Mouse (Mus musculus): ENCODE results near the gene Ccdc14. TPM values are rescaled to one million over a fixed set of nuclear protein-coding genes. Genes with fewer than 3 reads are reported as not detected.

Ccdc14 gene
- polyA plus RNA-seq, 1 experiment from 2014 or later = 10.9 TPM

- DNase-seq (ENCODE audit: low spot score) = no peak
- no peaks in the 10 kb centered on the region for H3K36me3 ChIP-seq
- WGBS = 92% methylated on average over 4 of the region's 4 CpGs
Observed at GRCm38 (mm10) chr16:34738656-34739233, 48.3 kb downstream of the Ccdc14 start.

GRCm38 (mm10) chr16:34742930-34743329, 52.5 kb downstream of the Ccdc14 start:
- 52% methylated on average over 2 of the region's 2 CpGs for WGBS

More at GRCm38 (mm10) chr16:34738656-34739233, 48.3 kb downstream of the Ccdc14 start:
- Histone ChIP-seq H3K27ac (no peak overlapping the region), H3K4me1 (no peaks in the 10 kb centered on the region), H3K4me3 (no peak overlapping the region), H3K9me3 (replicated peaks) (no peaks in the 10 kb centered on the region), H3K27me3 (ENCODE audit: low read depth, poor library complexity, severe bottlenecking) (peaks cover 10% of the 10 kb centered on the region)

GRCm38 (mm10) chr16:34745065-34745585, 54.7 kb downstream of the Ccdc14 start, which contains the start of gene Mylk:
Gene Mylk, plus strand, starts transcription at chr16:34745210.
- WGBS = under 1% methylated on average over 48 of the region's 48 CpGs
- H3K27ac ChIP-seq = peak within 1 kb of the TSS; percentile 85

More at GRCm38 (mm10) chr16:34742930-34743329, 52.5 kb downstream of the Ccdc14 start:
- Histone ChIP-seq H3K4me1 (peaks cover 17% of the 10 kb centered on the region), H3K4me3 (no peak overlapping the region), H3K9me3 (replicated peaks) (no peaks in the 10 kb centered on the region), H3K27me3 (ENCODE audit: low read depth, poor library complexity, severe bottlenecking) (peaks cover 33% of the 10 kb centered on the region), H3K27ac (no peak overlapping the region), H3K36me3 (no peaks in the 10 kb centered on the region)
- no peak for DNase-seq (ENCODE audit: low spot score)

GRCm38 (mm10) chr16:34748081-34748720, 57.8 kb downstream of the Ccdc14 start:
- Histone ChIP-seq H3K27me3 (ENCODE audit: low read depth, poor library complexity, severe bottlenecking) (peaks cover 29% of the 10 kb centered on the region), H3K4me1 (peaks cover 42% of the 10 kb centered on the region), H3K36me3 (no peaks in the 10 kb centered on the region), H3K4me3 (no peak overlapping the region), H3K9me3 (replicated peaks) (no peaks in the 10 kb centered on the region), H3K27ac (peak overlapping the region; percentile 57; the same call in 1 of the 2 replicates)
- WGBS = 24% methylated on average over 11 of the region's 11 CpGs
- peak; percentile 45 for DNase-seq (ENCODE audit: low spot score)

More at GRCm38 (mm10) chr16:34745065-34745585, 54.7 kb downstream of the Ccdc14 start, which contains the start of gene Mylk:
- Histone ChIP-seq H3K4me1 (peaks cover 39% of the 10 kb centered on the region), H3K36me3 (no peaks in the 10 kb centered on the region), H3K27me3 (ENCODE audit: low read depth, poor library complexity, severe bottlenecking) (peaks cover 33% of the 10 kb centered on the region), H3K9me3 (replicated peaks) (no peaks in the 10 kb centered on the region), H3K4me3 (peak within 1 kb of the TSS; percentile 61)
- DNase-seq (ENCODE audit: low spot score) = peak; percentile 92

- H3K27ac ChIP-seq = peak overlapping the region; percentile 62; the same call in 1 of the 2 replicates
Observed at GRCm38 (mm10) chr16:34749536-34749935, 59.1 kb downstream of the Ccdc14 start.

GRCm38 (mm10) chr16:34752026-34752425, 61.6 kb downstream of the Ccdc14 start:
- DNase-seq (ENCODE audit: low spot score) = no peak
- Histone ChIP-seq H3K27ac (no peak overlapping the region), H3K4me3 (no peak overlapping the region), H3K9me3 (replicated peaks) (no peaks in the 10 kb centered on the region), H3K27me3 (ENCODE audit: low read depth, poor library complexity, severe bottlenecking) (peaks cover 2% of the 10 kb centered on the region), H3K4me1 (peaks cover 31% of the 10 kb centered on the region), H3K36me3 (no peaks in the 10 kb centered on the region)
- WGBS = 91% methylated on average over 3 of the region's 3 CpGs

More at GRCm38 (mm10) chr16:34749536-34749935, 59.1 kb downstream of the Ccdc14 start:
- no peaks in the 10 kb centered on the region for H3K9me3 ChIP-seq (replicated peaks)
- H3K4me3 ChIP-seq = no peak overlapping the region
- peaks cover 42% of the 10 kb centered on the region for H3K4me1 ChIP-seq
- 78% methylated on average over 4 of the region's 4 CpGs for WGBS
- no peaks in the 10 kb centered on the region for H3K36me3 ChIP-seq
- H3K27me3 ChIP-seq (ENCODE audit: low read depth, poor library complexity, severe bottlenecking) = peaks cover 16% of the 10 kb centered on the region
- peak; percentile 53 for DNase-seq (ENCODE audit: low spot score)

GRCm38 (mm10) chr16:34752977-34753376, 62.6 kb downstream of the Ccdc14 start:
- Histone ChIP-seq H3K4me1 (peaks cover 33% of the 10 kb centered on the region), H3K9me3 (replicated peaks) (no peaks in the 10 kb centered on the region)

GRCm38 (mm10) chr16:34756991-34757390, 66.6 kb downstream of the Ccdc14 start:
- no peak for DNase-seq (ENCODE audit: low spot score)

More at GRCm38 (mm10) chr16:34752977-34753376, 62.6 kb downstream of the Ccdc14 start:
- Histone ChIP-seq H3K27ac (no peak overlapping the region), H3K4me3 (no peak overlapping the region), H3K36me3 (no peaks in the 10 kb centered on the region), H3K27me3 (ENCODE audit: low read depth, poor library complexity, severe bottlenecking) (no peaks in the 10 kb centered on the region)
- WGBS = 92% methylated on average over 3 of the region's 3 CpGs
- DNase-seq (ENCODE audit: low spot score) = no peak

GRCm38 (mm10) chr16:34758205-34758604, 67.8 kb downstream of the Ccdc14 start:
- DNase-seq (ENCODE audit: low spot score) = no peak
- no peaks in the 10 kb centered on the region for H3K9me3 ChIP-seq (replicated peaks)
- no peak overlapping the region for H3K27ac ChIP-seq
- no peaks in the 10 kb centered on the region for H3K27me3 ChIP-seq (ENCODE audit: low read depth, poor library complexity, severe bottlenecking)
- peaks cover 9% of the 10 kb centered on the region for H3K4me1 ChIP-seq
- H3K4me3 ChIP-seq = no peak overlapping the region
- 62% methylated on average over 5 of the region's 5 CpGs for WGBS
- H3K36me3 ChIP-seq = no peaks in the 10 kb centered on the region

More at GRCm38 (mm10) chr16:34756991-34757390, 66.6 kb downstream of the Ccdc14 start:
- no peaks in the 10 kb centered on the region for H3K27me3 ChIP-seq (ENCODE audit: low read depth, poor library complexity, severe bottlenecking)
- no peaks in the 10 kb centered on the region for H3K36me3 ChIP-seq
- H3K9me3 ChIP-seq (replicated peaks) = no peaks in the 10 kb centered on the region
- H3K27ac ChIP-seq = no peak overlapping the region
- 88% methylated on average over 7 of the region's 7 CpGs for WGBS
- H3K4me1 ChIP-seq = peaks cover 9% of the 10 kb centered on the region
- H3K4me3 ChIP-seq = no peak overlapping the region

- no peak overlapping the region for H3K4me3 ChIP-seq
- 85% methylated on average over 9 of the region's 9 CpGs for WGBS
- H3K4me1 ChIP-seq = no peaks in the 10 kb centered on the region
- H3K27me3 ChIP-seq (ENCODE audit: low read depth, poor library complexity, severe bottlenecking) = no peaks in the 10 kb centered on the region
- H3K9me3 ChIP-seq (replicated peaks) = no peaks in the 10 kb centered on the region
- H3K27ac ChIP-seq = no peak overlapping the region
- H3K36me3 ChIP-seq = no peaks in the 10 kb centered on the region
- DNase-seq (ENCODE audit: low spot score) = no peak
Observed at GRCm38 (mm10) chr16:34763959-34764591, 73.7 kb downstream of the Ccdc14 start.

- Histone ChIP-seq H3K4me1 (no peaks in the 10 kb centered on the region), H3K36me3 (no peaks in the 10 kb centered on the region), H3K4me3 (no peak overlapping the region), H3K27ac (no peak overlapping the region), H3K9me3 (replicated peaks) (no peaks in the 10 kb centered on the region), H3K27me3 (ENCODE audit: low read depth, poor library complexity, severe bottlenecking) (no peaks in the 10 kb centered on the region)
- DNase-seq (ENCODE audit: low spot score) = no peak
- 85% methylated on average over 1 of the region's 1 CpGs for WGBS
Observed at GRCm38 (mm10) chr16:34765666-34766065, 75.2 kb downstream of the Ccdc14 start.

GRCm38 (mm10) chr16:34766193-34766592, 75.8 kb downstream of the Ccdc14 start:
- no peaks in the 10 kb centered on the region for H3K4me1 ChIP-seq
- H3K27ac ChIP-seq = no peak overlapping the region
- DNase-seq (ENCODE audit: low spot score) = no peak
- no peaks in the 10 kb centered on the region for H3K36me3 ChIP-seq
- WGBS = 90% methylated on average over 1 of the region's 1 CpGs
- no peak overlapping the region for H3K4me3 ChIP-seq
- no peaks in the 10 kb centered on the region for H3K27me3 ChIP-seq (ENCODE audit: low read depth, poor library complexity, severe bottlenecking)
- no peaks in the 10 kb centered on the region for H3K9me3 ChIP-seq (replicated peaks)

GRCm38 (mm10) chr16:34767443-34767842, 77.0 kb downstream of the Ccdc14 start:
- no peaks in the 10 kb centered on the region for H3K4me1 ChIP-seq
- no peaks in the 10 kb centered on the region for H3K36me3 ChIP-seq
- no peak overlapping the region for H3K4me3 ChIP-seq
- no peaks in the 10 kb centered on the region for H3K9me3 ChIP-seq (replicated peaks)
- no peak overlapping the region for H3K27ac ChIP-seq
- DNase-seq (ENCODE audit: low spot score) = no peak
- WGBS = 91% methylated on average over 2 of the region's 2 CpGs
- no peaks in the 10 kb centered on the region for H3K27me3 ChIP-seq (ENCODE audit: low read depth, poor library complexity, severe bottlenecking)

Data from limb, embryonic 10.5 days (tissue).